Mouse (Mus musculus): Measurements from ENCODE around the gene Ehd4.

DNA sequence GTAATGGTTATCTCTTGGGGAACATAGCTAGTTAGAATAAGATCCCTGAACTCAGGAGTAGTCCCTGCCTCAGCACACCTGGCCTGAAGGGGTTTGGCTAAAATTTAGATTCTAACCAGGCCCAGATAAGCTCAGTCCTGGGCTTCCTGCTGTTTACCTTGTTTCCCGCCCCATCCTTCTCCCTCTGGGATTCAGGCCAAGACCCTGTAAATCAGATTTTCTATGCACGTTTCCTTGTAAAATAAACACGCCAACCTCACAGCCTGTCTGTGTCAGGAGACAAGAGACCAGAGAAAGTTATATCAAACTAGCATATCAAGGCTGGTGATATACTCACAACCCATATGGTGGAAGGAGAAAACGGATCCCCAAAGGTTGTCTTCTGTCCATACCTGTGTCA is 42.8 kb downstream of the Ehd4 start:
- TF ChIP-seq POLR2A (IDR thresholded peaks at IDR 0.05; ENCODE audit: insufficient read length, low read depth) (no peak), MAX (IDR thresholded peaks at IDR 0.05; ENCODE audit: low read depth) (no peak), MYOD1 (IDR thresholded peaks at IDR 0.05; ENCODE audit: control insufficient read depth in 1 of 3, insufficient read length in 2 of 3, low read depth in 2 of 3) (no peak), REST (IDR thresholded peaks at IDR 0.05; ENCODE audit: insufficient read depth, insufficient read length) (no peak), TCF12 (IDR thresholded peaks at IDR 0.05; ENCODE audit: insufficient read depth, poor library complexity, severe bottlenecking) (no peak), POLR2AphosphoS2 (IDR thresholded peaks at IDR 0.05; ENCODE audit: insufficient read length, low read depth) (no peak), CEBPB (IDR thresholded peaks at IDR 0.05; ENCODE audit: insufficient read depth, poor library complexity, severe bottlenecking) (no peak), USF1 (IDR thresholded peaks at IDR 0.05; ENCODE audit: low read depth) (no peak), SRF (IDR thresholded peaks at IDR 0.05; ENCODE audit: control insufficient read depth, insufficient read length, low read depth) (no peak)

Data from myocyte (in vitro differentiated cells).